Mouse (Mus musculus) liver, embryonic 12.5 days (tissue): ENCODE measurements around the gene Vsnl1. TPM values are rescaled to one million over a fixed set of nuclear protein-coding genes. Genes with fewer than 3 reads are reported as not detected.

ENCODE experiments used
- ATAC-seq: fragments of 200-750 bp; cut with Nextera tagmentation; 2 replicates; pipeline ENCODE4 v1.8.0; 2017; ENCODE audit warnings: moderate number of reproducible peaks, mild to moderate bottlenecking, moderate library complexity
- H3K27ac ChIP-seq: fragments of 300-500 bp; sonication (generic); 2 replicates; pipeline ENCODE4 v1.5.1; 2016; ENCODE audit warnings: mild to moderate bottlenecking
- H3K27me3 ChIP-seq: fragments of 300-500 bp; sonication (generic); replicated peaks from 2 replicates; pipeline ENCODE4 v1.6.1; 2016; ENCODE audit warnings: mild to moderate bottlenecking, moderate library complexity
- H3K36me3 ChIP-seq: fragments of 300-500 bp; sonication (generic); 2 replicates; pipeline ENCODE4 v1.6.1; 2016; ENCODE audit warnings: mild to moderate bottlenecking, moderate library complexity
- H3K4me1 ChIP-seq: fragments of 300-500 bp; sonication (generic); 2 replicates; pipeline ENCODE4 v1.6.1; 2016
- H3K4me2 ChIP-seq: fragments of 300-500 bp; sonication (generic); 2 replicates; pipeline ENCODE4 v1.6.1; 2016; ENCODE audit warnings: mild to moderate bottlenecking, moderate library complexity
- H3K4me3 ChIP-seq: fragments of 300-500 bp; sonication (generic); 2 replicates; pipeline ENCODE4 v1.5.1; 2016; ENCODE audit warnings: mild to moderate bottlenecking, moderate library complexity
- H3K9ac ChIP-seq: fragments of 300-500 bp; sonication (generic); 2 replicates; pipeline ENCODE4 v1.6.1; 2016; ENCODE audit warnings: mild to moderate bottlenecking, moderate library complexity
- H3K9me3 ChIP-seq: fragments of 300-500 bp; sonication (generic); replicated peaks from 2 replicates; pipeline ENCODE4 v1.6.1; 2016; ENCODE audit warnings: mild to moderate bottlenecking, moderate library complexity
- WGBS: fragments of 180-500 bp; shearing (Covaris S2); methylation state at CpG from one replicate; pipeline ENCODE4 v1.1.7; 2016; ENCODE audit not compliant: insufficient replicate concordance; 5-methylcytosine and 5-hydroxymethylcytosine counted together
- polyA plus RNA-seq: library from polyadenylated mRNA; unstranded; fragments of >200 nt; fragmentation: Nextera tagmentation; extraction: Ambion mirVana; gene quantifications from 2 replicates; pipeline ENCODE4 v1.2.1, GENCODE M21; 2016

Vsnl1 gene
- polyA plus RNA-seq, 1 experiment from 2014 or later: 0.14 TPM

DNA sequence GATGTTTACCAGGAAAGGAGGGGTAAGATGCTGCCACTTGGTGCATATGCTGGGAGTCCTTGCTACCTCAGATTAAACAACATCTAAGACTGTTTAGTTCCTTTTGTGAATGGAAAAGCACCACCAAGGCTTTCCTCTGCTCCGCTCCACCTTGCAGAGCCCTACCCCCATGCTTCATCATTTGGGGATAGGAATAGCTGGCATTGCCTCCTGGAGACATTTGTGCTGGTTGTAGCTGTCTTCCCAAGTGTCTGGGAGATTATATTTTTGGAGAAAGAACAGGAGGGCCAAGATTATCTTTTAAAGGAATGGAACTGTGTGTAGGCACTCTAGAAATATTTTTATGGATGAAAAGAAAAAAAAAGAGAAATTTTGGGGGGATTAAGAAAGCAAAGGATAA lies 3.3 kb downstream of the Vsnl1 start:
- WGBS: 75% methylated on average over 1 of the region's 1 CpGs
- Histone ChIP-seq H3K9me3 (no peaks in the 10 kb centered on the region), H3K27ac (no peak overlapping the region), H3K36me3 (no peaks in the 10 kb centered on the region), H3K4me3 (no peak overlapping the region), H3K9ac (no peak overlapping the region), H3K27me3 (peaks cover 44% of the 10 kb centered on the region), H3K4me2 (no peak overlapping the region), H3K4me1 (no peaks in the 10 kb centered on the region)
- ATAC-seq: no peak

DNA sequence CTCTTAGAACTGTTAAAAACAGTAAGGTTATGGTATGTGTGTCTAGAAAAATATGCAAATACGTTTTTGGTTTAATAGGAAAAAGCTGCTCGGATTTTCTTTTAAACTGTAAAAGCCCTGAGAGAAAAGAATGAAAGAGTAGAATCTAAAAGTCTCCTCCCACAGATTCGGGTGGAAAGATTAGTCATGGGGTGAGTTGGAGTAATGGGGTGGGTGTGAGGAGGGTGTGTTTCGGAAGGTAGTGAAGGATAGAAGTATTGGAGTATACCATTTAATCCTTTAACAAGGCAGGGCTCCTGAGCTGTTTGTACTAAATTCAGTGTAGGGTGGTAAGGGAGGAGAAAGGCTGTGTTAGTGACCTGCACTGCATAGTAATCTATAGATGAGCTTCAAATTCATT lies 9.0 kb downstream of the Vsnl1 start:
- H3K36me3 ChIP-seq: no peaks in the 10 kb centered on the region
- no peak overlapping the region for H3K27ac ChIP-seq
- no peaks in the 10 kb centered on the region for H3K27me3 ChIP-seq
- H3K4me1 ChIP-seq: no peaks in the 10 kb centered on the region
- H3K9ac ChIP-seq: no peak overlapping the region
- ATAC-seq: no peak
- no peak overlapping the region for H3K4me3 ChIP-seq
- H3K4me2 ChIP-seq: no peak overlapping the region
- H3K9me3 ChIP-seq: no peaks in the 10 kb centered on the region
- 51% methylated on average over 4 of the region's 4 CpGs for WGBS

DNA sequence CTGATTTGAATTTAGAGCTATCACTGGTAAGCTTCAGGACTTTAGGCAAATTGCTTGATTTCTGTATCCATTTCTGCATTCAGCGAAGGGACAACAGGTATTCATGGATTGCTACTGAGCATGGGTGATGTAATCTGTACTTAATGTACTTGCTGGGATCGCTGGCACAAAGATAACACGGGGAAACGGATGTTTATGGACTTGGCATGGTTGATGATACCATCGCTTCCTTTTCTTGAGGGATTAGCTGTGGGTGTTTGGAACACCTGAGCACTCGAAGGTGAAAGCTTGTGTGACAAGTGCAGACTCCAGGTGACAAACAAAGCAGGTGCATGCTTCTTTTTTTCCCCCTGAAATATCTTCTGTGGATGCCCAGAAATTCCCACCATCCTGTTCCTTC lies 18.3 kb downstream of the Vsnl1 start:
- H3K4me3 ChIP-seq: no peak overlapping the region
- no peak overlapping the region for H3K4me2 ChIP-seq
- H3K36me3 ChIP-seq: no peaks in the 10 kb centered on the region
- no peak for ATAC-seq
- no peaks in the 10 kb centered on the region for H3K4me1 ChIP-seq
- H3K27ac ChIP-seq: no peak overlapping the region
- no peaks in the 10 kb centered on the region for H3K9me3 ChIP-seq
- H3K27me3 ChIP-seq: no peaks in the 10 kb centered on the region
- 55% methylated on average over 6 of the region's 6 CpGs for WGBS
- no peak overlapping the region for H3K9ac ChIP-seq

DNA sequence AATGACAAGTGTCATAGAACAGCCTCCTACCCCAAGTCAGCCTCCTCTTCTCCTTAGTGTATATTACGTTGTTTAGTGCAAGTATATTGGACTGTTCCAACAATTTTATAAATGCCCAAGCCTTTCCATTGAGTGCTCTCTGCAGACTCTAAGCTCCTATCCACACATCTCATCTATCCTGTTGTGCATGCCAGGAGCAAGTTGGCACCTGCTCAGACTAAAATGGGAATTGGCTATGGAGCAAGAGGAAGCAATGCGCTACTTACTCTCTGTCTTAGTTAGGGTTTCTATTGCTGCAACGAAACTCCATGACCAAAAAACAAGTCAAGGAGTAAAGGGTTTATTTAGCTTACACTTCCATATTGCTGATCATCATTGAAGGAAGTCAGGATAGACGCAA lies 28.7 kb downstream of the Vsnl1 start:
- Histone ChIP-seq H3K27me3 (no peaks in the 10 kb centered on the region), H3K4me1 (no peaks in the 10 kb centered on the region), H3K4me3 (no peak overlapping the region), H3K9ac (no peak overlapping the region), H3K4me2 (no peak overlapping the region), H3K36me3 (no peaks in the 10 kb centered on the region), H3K9me3 (no peaks in the 10 kb centered on the region), H3K27ac (no peak overlapping the region)
- no peak for ATAC-seq
- WGBS: 66% methylated on average over 4 of the region's 4 CpGs

DNA sequence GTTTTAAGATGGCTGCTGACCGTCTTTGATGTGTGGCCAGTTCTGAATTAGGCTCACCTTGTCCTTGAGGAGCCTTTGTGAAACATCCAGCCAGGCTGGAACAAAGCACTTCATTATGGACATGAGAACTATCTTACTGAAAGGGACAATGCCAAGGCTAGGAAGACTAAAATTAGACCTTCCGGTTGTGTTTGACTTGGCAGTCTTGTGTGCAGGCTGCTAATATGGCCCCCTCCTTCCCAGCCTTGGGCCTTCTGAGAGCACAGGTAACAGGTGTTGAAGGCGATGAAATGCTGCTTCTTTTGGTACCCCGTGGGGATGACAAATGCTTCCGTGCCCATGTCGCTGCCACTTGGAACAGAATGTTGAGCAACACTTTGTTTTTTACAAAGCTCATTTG lies 37.6 kb downstream of the Vsnl1 start:
- H3K4me1 ChIP-seq: no peaks in the 10 kb centered on the region
- 74% methylated on average over 6 of the region's 6 CpGs for WGBS
- H3K4me2 ChIP-seq: no peak overlapping the region
- ATAC-seq: no peak
- H3K36me3 ChIP-seq: no peaks in the 10 kb centered on the region
- H3K9me3 ChIP-seq: no peaks in the 10 kb centered on the region
- no peaks in the 10 kb centered on the region for H3K27me3 ChIP-seq
- H3K27ac ChIP-seq: no peak overlapping the region
- no peak overlapping the region for H3K4me3 ChIP-seq
- H3K9ac ChIP-seq: no peak overlapping the region

DNA sequence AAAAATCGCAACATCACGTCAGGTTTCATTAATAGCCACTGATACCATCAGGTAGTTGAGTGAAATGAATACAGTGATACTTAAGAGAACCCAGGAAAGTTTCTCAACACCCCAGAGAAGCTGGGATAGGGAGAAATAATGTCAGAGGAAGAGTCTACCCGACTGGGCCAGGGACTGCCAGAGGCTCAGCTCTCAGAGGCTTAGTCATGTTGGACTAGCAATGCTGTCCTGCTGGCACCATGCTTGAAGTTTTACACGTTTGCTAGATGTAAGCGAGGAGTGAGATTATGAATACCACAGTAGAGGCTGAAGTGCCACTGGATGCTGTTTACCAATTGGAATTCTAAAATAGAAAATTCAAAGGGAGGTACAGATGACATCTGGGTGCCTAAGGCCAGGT lies 39.4 kb downstream of the Vsnl1 start:
- no peaks in the 10 kb centered on the region for H3K27me3 ChIP-seq
- H3K4me3 ChIP-seq: no peak overlapping the region
- H3K4me1 ChIP-seq: no peaks in the 10 kb centered on the region
- no peak overlapping the region for H3K9ac ChIP-seq
- 61% methylated on average over 5 of the region's 5 CpGs for WGBS
- no peak overlapping the region for H3K4me2 ChIP-seq
- ATAC-seq: no peak
- H3K27ac ChIP-seq: no peak overlapping the region
- H3K9me3 ChIP-seq: no peaks in the 10 kb centered on the region
- no peaks in the 10 kb centered on the region for H3K36me3 ChIP-seq

DNA sequence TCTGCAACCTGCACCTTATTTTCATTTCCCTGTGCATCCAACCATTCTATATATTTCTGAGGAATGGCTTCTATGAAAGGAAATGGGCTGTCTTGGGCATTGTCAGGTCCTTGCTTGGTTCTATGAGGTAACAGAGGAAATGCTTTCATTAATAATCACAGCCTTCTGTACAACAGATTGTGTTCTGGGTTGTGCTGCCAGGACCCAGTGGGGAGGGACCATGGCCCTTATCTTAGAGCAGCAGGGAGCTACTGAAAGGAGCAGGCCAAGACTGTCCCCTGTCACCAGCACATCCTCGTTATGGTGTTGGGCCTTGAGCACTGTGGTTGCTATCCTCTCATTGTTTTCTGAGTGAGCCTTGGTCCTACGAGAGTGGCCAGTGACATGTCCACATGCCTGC lies 40.9 kb downstream of the Vsnl1 start:
- Histone ChIP-seq H3K36me3 (no peaks in the 10 kb centered on the region), H3K4me3 (no peak overlapping the region), H3K27ac (no peak overlapping the region), H3K27me3 (no peaks in the 10 kb centered on the region), H3K9me3 (no peaks in the 10 kb centered on the region), H3K4me1 (no peaks in the 10 kb centered on the region), H3K4me2 (no peak overlapping the region), H3K9ac (no peak overlapping the region)
- no peak for ATAC-seq
- WGBS: 43% methylated on average over 2 of the region's 2 CpGs

DNA sequence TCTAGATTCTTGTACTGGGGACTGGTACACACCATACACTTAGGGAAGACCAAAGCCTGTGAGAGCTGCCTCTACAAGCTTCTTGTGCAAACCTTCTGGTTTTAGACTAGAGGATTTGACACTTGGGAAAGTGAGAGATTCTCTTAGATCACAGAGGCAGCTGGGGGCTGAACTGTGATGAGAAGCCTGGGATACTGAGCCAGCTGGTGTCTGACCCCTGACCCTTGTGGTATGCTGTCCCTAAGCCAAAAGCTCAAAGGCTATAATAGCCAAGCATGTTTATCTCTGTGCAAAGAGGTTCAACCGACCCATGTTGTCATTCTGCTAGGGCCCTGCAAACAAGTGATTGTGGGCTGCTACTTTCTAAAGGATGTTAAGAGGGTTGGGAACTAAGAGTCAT lies 43.9 kb downstream of the Vsnl1 start:
- Histone ChIP-seq H3K36me3 (no peaks in the 10 kb centered on the region), H3K27me3 (no peaks in the 10 kb centered on the region), H3K4me2 (no peak overlapping the region), H3K9me3 (no peaks in the 10 kb centered on the region), H3K4me3 (no peak overlapping the region), H3K9ac (no peak overlapping the region), H3K27ac (no peak overlapping the region), H3K4me1 (no peaks in the 10 kb centered on the region)
- 14% methylated on average over 1 of the region's 1 CpGs for WGBS
- no peak for ATAC-seq

DNA sequence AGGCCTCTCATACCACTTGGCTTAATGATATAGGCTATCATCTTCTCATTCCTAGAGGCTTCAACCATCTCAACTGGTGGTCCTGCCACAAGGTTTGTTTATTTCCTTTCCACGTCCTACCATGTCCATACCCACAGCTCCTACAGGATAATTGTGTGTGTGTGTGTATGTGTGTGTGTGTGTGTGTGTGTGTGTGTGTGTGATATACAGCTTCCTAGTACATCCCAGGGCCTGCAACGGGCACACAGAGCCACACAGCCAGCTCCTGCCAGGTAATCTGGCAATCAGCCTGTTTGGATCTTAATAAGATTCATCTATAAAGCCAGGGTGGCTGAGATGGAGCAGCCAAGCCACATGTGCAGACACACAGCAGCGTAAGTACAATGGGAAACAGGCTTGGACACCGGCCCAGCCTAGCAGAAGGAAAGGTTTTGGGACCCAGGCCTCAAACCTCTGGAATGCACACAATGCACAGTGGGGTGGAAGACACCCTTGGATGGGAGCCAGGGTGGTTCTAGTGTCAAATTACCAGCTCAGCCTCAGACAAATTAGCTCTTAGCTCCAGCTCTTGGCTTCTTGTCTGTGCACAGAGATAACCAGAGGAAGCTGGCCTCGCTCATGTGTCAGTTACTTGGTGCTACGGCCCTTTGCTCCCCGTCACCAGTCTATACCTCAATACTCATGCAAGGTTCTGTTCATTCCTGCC lies 45.0 kb downstream of the Vsnl1 start:
- H3K4me1 ChIP-seq: no peaks in the 10 kb centered on the region
- 50% methylated on average over 7 of the region's 7 CpGs for WGBS
- H3K4me3 ChIP-seq: no peak overlapping the region
- H3K36me3 ChIP-seq: no peaks in the 10 kb centered on the region
- H3K4me2 ChIP-seq: no peak overlapping the region
- no peak overlapping the region for H3K27ac ChIP-seq
- no peak for ATAC-seq
- no peaks in the 10 kb centered on the region for H3K9me3 ChIP-seq
- no peak overlapping the region for H3K9ac ChIP-seq
- H3K27me3 ChIP-seq: no peaks in the 10 kb centered on the region

DNA sequence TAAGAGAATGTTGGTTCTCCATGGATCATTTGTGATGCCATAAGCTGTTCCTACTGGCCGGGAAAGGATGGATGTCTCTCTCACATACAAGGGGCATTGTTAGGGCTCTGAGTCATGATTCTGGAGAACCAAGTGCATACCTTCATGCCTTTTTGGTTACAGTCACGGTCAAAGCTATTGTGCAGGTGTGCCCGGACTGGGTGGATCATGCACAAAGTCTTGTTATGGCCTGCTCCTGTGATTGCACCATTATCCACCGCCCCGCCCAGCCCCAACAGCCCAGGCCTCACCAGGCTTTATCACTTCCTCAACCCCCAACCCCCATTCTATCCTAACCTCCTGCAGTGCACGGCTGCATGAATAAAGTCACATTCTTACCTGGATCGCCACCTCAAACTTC lies 47.3 kb downstream of the Vsnl1 start:
- no peak for ATAC-seq
- Histone ChIP-seq H3K9me3 (no peaks in the 10 kb centered on the region), H3K27me3 (no peaks in the 10 kb centered on the region), H3K4me2 (no peak overlapping the region), H3K4me3 (no peak overlapping the region), H3K36me3 (no peaks in the 10 kb centered on the region), H3K27ac (no peak overlapping the region), H3K9ac (no peak overlapping the region), H3K4me1 (no peaks in the 10 kb centered on the region)
- WGBS: 72% methylated on average over 7 of the region's 7 CpGs

DNA sequence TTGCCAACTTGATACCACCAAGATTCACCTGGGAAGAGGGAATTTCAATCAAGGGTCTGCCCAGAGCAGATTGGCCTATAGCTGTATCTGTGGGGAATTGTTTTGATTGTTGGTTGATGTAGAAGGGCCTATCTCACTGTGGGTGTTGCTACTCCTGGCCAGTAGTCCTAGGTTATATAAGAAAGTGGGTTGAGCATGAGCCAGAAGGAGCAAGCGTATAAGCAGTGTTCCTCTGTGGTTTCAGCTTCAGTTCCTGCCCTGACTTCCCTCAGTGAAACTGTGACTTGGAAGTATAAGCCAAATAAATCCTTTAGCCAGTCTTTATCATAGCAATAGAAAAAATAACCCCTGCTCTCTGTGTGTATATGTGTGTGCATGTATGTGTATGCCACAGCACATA lies 51.7 kb downstream of the Vsnl1 start:
- H3K9ac ChIP-seq: no peak overlapping the region
- H3K4me3 ChIP-seq: no peak overlapping the region
- ATAC-seq: no peak
- no peaks in the 10 kb centered on the region for H3K9me3 ChIP-seq
- 73% methylated on average over 1 of the region's 1 CpGs for WGBS
- H3K27ac ChIP-seq: no peak overlapping the region
- no peaks in the 10 kb centered on the region for H3K4me1 ChIP-seq
- H3K36me3 ChIP-seq: no peaks in the 10 kb centered on the region
- no peaks in the 10 kb centered on the region for H3K27me3 ChIP-seq
- H3K4me2 ChIP-seq: no peak overlapping the region

DNA sequence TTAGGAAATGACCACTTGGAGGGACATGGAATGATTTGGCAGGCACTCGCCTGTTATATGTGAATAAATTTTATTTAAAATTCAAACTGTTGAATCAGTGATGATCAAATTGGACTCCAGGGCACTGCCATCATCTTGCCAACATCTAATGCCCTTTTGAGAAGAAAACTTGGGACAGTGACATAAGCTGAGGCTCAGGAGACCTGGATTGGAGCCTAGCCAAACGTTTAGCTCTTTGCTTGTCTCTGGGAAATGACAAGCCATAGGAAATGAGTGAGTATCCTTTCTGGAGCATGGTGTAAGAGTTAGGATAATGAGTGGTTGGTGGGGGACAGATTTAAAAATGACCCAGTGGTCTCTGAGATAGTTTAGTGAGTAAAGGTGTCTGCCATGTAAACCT lies 57.0 kb downstream of the Vsnl1 start:
- no peaks in the 10 kb centered on the region for H3K36me3 ChIP-seq
- 51% methylated on average over 2 of the region's 2 CpGs for WGBS
- H3K9ac ChIP-seq: no peak overlapping the region
- H3K27me3 ChIP-seq: no peaks in the 10 kb centered on the region
- H3K4me1 ChIP-seq: no peaks in the 10 kb centered on the region
- H3K27ac ChIP-seq: no peak overlapping the region
- no peaks in the 10 kb centered on the region for H3K9me3 ChIP-seq
- H3K4me2 ChIP-seq: no peak overlapping the region
- H3K4me3 ChIP-seq: no peak overlapping the region
- no peak for ATAC-seq

DNA sequence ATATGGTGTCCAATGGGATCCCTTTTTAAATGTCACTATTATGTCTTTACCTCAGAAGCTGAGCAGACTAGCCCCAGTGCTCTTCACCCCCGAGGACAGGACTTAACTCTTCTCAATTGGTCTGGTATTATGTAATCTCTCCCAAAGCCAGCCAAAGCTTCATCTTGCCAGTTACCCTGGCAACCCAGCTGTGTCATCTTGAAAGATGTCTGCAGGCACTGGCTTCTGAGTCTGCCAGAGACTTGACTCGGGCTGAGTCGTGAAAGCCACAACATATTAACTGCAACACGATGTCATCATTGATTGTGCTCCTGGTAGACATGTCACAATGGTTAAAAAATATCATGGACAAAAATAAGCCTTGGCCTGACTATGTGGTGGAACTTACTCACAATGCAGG lies 66.4 kb downstream of the Vsnl1 start:
- H3K4me1 ChIP-seq: no peaks in the 10 kb centered on the region

More for the DNA sequence above, 66.4 kb downstream of the Vsnl1 start:
- Histone ChIP-seq H3K36me3 (no peaks in the 10 kb centered on the region), H3K4me3 (no peak overlapping the region), H3K4me2 (no peak overlapping the region), H3K27ac (no peak overlapping the region), H3K9me3 (no peaks in the 10 kb centered on the region), H3K9ac (no peak overlapping the region), H3K27me3 (no peaks in the 10 kb centered on the region)
- 54% methylated on average over 4 of the region's 4 CpGs for WGBS
- no peak for ATAC-seq
